In the genomic region with DNA sequence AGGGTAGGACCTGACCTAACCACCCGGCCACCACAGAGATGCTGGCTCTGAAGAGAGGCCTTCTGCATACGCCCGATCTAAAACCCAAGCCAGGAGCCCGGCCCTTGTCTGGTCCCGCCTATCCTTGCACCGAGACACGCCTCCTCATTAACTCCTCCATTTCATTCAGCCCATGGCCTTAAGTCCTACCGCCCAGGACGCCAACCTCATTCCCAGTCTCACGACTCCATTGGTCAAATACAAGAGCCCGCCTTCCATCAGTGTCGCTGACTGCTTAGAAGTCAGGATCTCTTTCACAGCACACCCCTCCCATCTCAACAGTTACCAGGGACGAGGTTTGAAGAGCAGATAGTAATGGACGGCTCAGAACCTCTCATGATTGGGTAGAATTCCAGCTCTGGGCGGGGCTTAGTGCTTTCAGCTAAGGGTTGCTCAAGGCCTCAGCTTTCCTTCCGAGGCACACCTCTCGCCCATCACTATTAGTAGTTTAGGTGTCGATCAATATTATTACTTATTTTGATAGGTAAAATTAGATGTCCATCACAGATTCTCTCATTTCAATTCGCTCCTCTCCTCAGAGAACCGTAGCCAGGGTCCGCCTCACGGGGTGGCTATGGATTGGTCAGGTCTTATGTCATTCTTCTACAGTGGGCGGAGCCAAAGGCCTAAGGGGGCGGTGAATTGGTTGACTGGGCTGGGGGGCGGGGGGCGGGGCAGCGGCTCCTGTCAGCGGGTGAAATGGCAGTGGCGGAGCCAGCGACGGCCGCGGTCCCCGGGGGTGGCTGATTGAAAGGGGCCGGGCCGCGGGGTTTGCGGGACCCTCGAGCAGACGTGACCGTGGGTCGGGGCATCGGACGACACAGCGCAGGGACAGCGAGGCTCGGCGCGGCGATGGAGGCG, we compare ENCODE assay signal across 8 mouse cellular contexts. TPM values are rescaled to one million over a fixed set of nuclear protein-coding genes. Genes with fewer than 3 reads are reported as not detected.
DNase-seq lines count a peak whose midpoint lies in the region; ATAC-seq and TF ChIP-seq lines count a peak whose summit lies in the region.

A gene (plus strand): TSS at position 716 of the 900 bp plus-strand sequence.

- no peaks in the 10 kb centered on the region for H3K36me3 ChIP-seq in hindbrain, postnatal 0 days (ENCODE audit: insufficient read depth, low read length)

- no peak for TF ChIP-seq CTCF in gastrocnemius, adult 2 months (IDR thresholded peaks at IDR 0.05)
- TF ChIP-seq CTCF in hindbrain, postnatal 0 days (IDR thresholded peaks at IDR 0.05; ENCODE audit: low read depth): no peak
- no peak for TF ChIP-seq CTCF in left cerebral cortex, adult 2 months (IDR thresholded peaks at IDR 0.05)

- peak within 1 kb of the TSS; percentile 88 for H3K27ac ChIP-seq in gastrocnemius, adult 2 months
- peak within 1 kb of the TSS; percentile 85 for H3K27ac ChIP-seq in hindbrain, postnatal 0 days
- peak within 1 kb of the TSS; percentile 93 for H3K27ac ChIP-seq in left cerebral cortex, adult 2 months

- H3K4me2 ChIP-seq in hindbrain, postnatal 0 days (ENCODE audit: low read depth, low read length): peak within 1 kb of the TSS; percentile 76

- intact Hi-C loops in gastrocnemius, adult 2 months (cut with DNase I): loop anchor here (5.0 to 10.0 kb wide), 2 partner anchors 449 to 511 kb away; a partner anchor contains a TSS
- intact Hi-C loops in left cerebral cortex, adult 2 months (cut with DNase I): loop anchor here (5.0 to 10.0 kb wide), 3 partner anchors 91 to 509 kb away; a partner anchor contains a TSS

- peak; percentile 99 for DNase-seq in ZHBTc4 (ENCODE audit: low read depth, low spot score)
- peak; percentile 98 for DNase-seq in gastrocnemius, adult 2 months
- DNase-seq in hindbrain, postnatal 0 days (ENCODE audit: low spot score): peak; percentile 100
- peak; percentile 98 to 99 for DNase-seq in left cerebral cortex, adult 2 months (ENCODE audit: extremely low spot score in 1 of 2, low spot score in 2 of 2)
- DNase-seq in right cerebral cortex, adult 2 months (ENCODE audit: low spot score in 2 of 2): peak; percentile 99 to 100
- DNase-seq in urinary bladder, postnatal 14 days (ENCODE audit: low spot score): peak; percentile 98

- peak; percentile 89 for ATAC-seq in common myeloid progenitor, adult 5-6 weeks (replicated peaks; ENCODE audit: low read depth, poor library complexity, severe bottlenecking)
- ATAC-seq in hindbrain, postnatal 0 days: peak; percentile 99
- peak; percentile 89 for ATAC-seq in megakaryocyte, adult 5-6 weeks (ENCODE audit: poor library complexity, severe bottlenecking)

- no peaks in the 10 kb centered on the region for H3K9me3 ChIP-seq in hindbrain, postnatal 0 days (ENCODE audit: low read length)

- H3K9ac ChIP-seq in hindbrain, postnatal 0 days (replicated peaks; ENCODE audit: low read length): peak within 1 kb of the TSS; percentile 97

- WGBS in hindbrain, postnatal 0 days: under 1% methylated on average over 50 of the region's 51 CpGs

- no peaks in the 10 kb centered on the region for H3K27me3 ChIP-seq in hindbrain, postnatal 0 days (ENCODE audit: insufficient read depth, low read length)

- peak within 1 kb of the TSS; percentile 93 for H3K4me3 ChIP-seq in gastrocnemius, adult 2 months
- H3K4me3 ChIP-seq in hindbrain, postnatal 0 days (ENCODE audit: low read length): peak within 1 kb of the TSS; percentile 94
- H3K4me3 ChIP-seq in left cerebral cortex, adult 2 months: peak within 1 kb of the TSS; percentile 76

- peaks cover 24% of the 10 kb centered on the region for H3K4me1 ChIP-seq in hindbrain, postnatal 0 days (ENCODE audit: insufficient read depth, low read length)

RNA-seq across cellular contexts. Expression of the gene that starts here (rescaled TPM):
- 11.1 and 12.1 TPM in 2 replicates for total RNA-seq in common myeloid progenitor, adult 5-6 weeks (2017)
- total RNA-seq in gastrocnemius, adult 2 months (2021): 10 to 100 TPM; 13.5 to 16.9 TPM
- 221 and 229 TPM in 2 replicates for total RNA-seq in hindbrain, postnatal 0 days (2014; rRNA removed)
- polyA plus RNA-seq in hindbrain, postnatal 0 days (2015; fragmentation: Nextera tagmentation; extraction: Ambion mirVana): 92.0 and 98.3 TPM in 2 replicates
- total RNA-seq in left cerebral cortex, adult 2 months (2021): 100 to 1,000 TPM; 107 to 110 TPM
- total RNA-seq in megakaryocyte, adult 5-6 weeks (2015): 3.6 and 4.1 TPM in 2 replicates
- 4.5 and 6.0 TPM in 2 replicates for total RNA-seq in megakaryocyte, adult 5-6 weeks (2017)

Comparison
In these comparisons a context has a peak if more than half of its experiments do, and no peak if none do; other contexts are left out.
1. Peak in every context shown above with its lines: DNase-seq, ATAC-seq, H3K4me3 ChIP-seq and H3K27ac ChIP-seq.